Mouse (Mus musculus) ovary, adult 10 weeks (tissue): Measurements from ENCODE around the gene Cdc42ep3. TPM values are rescaled to one million over a fixed set of nuclear protein-coding genes. Genes with fewer than 3 reads are reported as not detected.

Experiments used
- polyA plus RNA-seq: library from polyadenylated mRNA; stranded (reverse); fragments of 350-450 nt; fragmentation: Illumina TruSeq; extraction: RNeasy Lipid Tissue Mini Kit (QIAGEN cat#74804); gene quantifications from one replicate; pipeline ENCODE4 v1.2.3, GENCODE M21; 2014

The Cdc42ep3 gene
- polyA plus RNA-seq: 63.0 TPM

DNA sequence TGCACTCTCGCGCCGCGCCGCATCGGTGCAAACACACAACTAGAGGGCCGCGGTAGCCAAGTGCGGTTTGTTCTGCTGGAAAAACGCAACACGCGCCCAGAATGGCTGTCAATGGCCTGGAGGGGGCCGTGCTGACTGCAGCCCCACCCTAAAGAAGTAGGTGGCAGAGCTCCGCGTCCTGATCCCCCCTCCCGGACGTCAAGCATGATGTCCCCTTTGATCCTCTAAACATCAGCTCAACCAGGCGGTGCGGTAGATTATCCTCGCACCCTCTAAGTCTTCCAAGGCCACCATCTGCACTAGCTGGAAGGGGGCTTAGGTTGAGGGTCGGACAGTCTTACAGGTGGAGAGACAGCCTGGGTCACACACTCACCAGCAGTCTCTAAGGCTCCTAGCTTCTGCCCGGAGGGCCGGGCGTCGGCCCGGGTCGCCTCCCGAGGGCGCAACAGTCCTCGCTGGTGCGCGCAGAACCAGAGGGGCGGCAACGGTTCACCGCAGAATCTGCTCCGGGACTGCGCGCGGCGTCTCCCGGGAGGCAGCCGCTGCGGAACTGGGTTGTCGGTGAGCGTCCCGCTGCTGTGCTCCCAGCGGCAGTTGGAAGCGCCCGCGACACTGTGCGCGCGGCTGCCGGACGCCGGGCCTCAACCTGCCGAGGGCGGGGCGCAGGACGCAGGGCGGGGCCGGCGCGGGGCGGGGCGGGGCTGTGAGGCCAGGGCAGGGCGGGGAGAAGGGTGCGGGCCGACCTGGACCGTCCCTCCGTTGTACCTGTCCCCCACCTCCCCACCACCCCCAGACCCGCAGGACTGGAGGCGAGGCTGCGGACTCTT, at the start of gene Cdc42ep3:
Gene Cdc42ep3, minus strand, starts transcription at position 648 of the 827 bp plus-strand sequence.

